Mouse (Mus musculus) adrenal gland, adult 8-10 months (tissue): Measurements from ENCODE around the gene Nrip1. TPM values are rescaled to one million over a fixed set of nuclear protein-coding genes. Genes with fewer than 3 reads are reported as not detected.
A peak's percentile ranks its signal among the peaks of the same experiment; 100 is the strongest.

ENCODE experiments used
- DNase-seq: peaks from one replicate; pipeline ENCODE4 v3.0.0; 2022
- total RNA-seq, 4 experiments: library from RNA; stranded (reverse); gene quantifications; 2 replicates each; pipeline ENCODE4 v1.2.4; 2022

The Nrip1 gene
- total RNA-seq, 4 experiments from 2014 or later = 86.7 to 143 (median 105) TPM

DNA sequence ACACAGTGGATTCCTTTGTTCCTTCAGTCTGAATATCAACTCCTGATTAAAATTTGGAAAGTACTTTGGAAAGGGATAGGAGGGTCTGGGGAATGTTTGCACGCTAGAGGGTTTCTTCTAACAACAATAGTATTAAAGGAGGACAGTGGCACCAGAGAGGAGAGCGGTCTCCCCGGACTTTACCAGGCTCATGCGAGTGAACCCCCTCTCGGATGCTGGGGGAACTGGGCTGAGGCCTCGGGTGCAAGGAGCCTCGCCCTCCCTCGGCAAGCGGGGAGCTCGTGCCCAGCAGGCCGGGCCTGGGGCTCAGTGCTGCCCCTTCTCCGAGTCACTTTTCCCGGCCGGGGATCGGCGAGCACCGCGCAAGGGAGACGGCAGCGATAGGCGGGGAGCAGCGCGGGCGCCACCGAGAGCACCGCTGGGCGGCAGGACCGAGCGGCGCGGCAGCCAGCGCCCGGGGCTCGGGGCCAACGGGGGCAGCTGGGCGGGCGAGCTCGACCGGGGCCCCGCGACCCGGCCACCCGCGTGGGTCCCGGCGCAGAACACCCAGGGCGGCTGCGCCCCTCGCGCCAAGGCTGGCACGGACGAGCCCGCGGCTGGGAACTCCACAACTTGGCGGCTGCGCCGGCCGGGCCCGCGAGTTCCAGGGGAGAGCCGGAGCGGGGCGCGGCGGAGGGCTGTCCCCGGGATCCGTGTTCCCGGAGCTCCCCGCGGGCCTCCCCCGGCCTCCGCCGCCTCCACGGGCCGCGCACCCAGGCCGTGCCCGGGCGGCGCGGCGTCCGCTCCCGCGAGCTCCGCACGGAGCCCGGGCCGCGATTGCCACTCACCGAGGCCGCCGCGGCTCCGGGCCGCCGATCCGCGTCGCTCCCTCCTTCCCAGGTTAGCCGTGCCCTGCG, 1.3 kb downstream of the Nrip1 start:
- peak; percentile 38 for DNase-seq

DNA sequence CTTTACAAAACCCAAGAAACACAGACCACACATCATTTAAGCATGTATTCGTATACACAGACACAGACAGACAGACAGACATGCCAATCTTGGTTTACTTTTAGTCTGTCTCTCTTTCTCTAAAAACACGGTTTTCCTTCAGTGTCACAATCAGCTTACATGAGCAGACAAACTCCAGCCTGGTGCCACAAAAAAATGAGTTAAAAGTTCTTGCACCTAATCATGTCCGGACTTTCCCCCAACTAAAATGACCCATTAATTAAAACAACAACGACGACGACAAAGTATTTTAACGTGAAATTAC, 2.1 kb downstream of the Nrip1 start:
- DNase-seq = no peak

GRCm38 (mm10) chr16:76370716-76371613, 2.7 kb downstream of the Nrip1 start:
- DNase-seq = no peak

GRCm38 (mm10) chr16:76370041-76370715, 3.4 kb downstream of the Nrip1 start:
- peak; percentile 49 for DNase-seq

DNA sequence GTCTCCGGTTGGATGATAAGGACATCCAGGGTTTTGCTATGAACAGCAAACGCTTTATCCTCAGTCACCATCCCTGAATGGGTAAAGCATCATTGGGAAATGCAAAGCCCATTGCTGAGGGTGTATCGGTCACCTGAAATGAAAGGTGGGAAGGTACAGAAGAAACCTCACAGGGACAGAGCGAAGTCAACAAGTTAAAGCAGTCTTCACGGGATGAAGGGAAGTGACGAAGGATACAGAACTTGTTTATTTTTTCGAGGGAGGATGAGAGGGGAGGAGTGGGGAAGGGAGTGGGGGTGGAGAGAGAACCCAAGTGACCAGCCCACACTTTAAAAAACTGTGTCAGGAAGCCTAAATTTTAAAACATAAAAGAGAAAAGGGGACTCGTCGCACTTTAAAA, 4.4 kb downstream of the Nrip1 start:
- no peak for DNase-seq

GRCm38 (mm10) chr16:76367261-76367908, 6.2 kb downstream of the Nrip1 start:
- no peak for DNase-seq

DNA sequence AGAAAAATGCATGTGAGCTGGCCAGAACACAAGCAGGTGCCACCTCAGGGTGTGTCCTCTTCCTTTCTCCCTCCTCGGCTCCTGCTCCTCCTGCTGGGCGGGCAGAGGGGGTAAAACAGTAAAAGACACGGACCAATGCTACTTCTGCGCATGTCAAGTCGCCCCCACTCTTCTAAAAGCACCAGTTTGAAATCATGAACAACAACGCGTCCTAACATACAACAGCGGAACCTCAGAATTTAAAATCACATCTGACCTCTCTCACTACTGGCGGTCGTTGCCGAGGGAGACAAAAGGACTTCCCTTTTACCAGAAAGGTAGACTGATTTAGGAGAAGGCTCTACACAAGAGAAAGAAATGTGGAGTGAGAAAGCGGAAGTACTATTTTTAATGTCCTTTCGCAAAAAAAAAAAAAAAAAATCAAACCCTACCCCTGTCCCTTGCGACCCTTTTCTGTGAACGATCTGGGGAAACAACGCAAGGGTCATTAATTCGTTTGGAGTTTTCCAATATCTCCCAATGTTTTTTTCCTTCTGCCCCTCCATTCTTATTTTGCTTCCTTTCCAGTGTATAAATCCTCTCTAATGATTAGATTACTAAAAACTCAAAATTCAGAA, 7.7 kb downstream of the Nrip1 start:
- no peak for DNase-seq

DNA sequence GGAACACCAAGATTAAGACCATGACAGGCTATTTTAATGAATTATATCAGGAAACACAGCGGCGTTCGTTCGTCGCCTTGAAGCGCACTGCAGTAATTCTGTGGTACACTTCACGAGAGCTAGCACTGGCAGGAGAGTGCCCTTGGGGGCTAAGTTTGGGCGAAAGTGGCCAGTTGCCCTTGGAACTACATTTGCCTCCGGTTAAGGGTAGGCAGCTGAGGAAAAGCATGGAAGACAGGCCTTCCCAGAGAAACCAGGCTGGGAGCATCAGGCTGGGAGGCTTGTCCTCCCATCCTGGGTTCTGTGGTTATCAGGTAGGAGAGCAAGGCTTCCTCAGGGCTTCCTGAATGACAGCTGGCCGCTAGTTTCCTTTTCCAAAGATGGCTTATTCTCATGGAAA, 8.4 kb downstream of the Nrip1 start:
- peak; percentile 76 for DNase-seq

- no peak for DNase-seq
These were observed 10.0 kb downstream of the Nrip1 start for GRCm38 (mm10) chr16:76363641-76364040.

- no peak for DNase-seq
These were observed 10.6 kb downstream of the Nrip1 start for GRCm38 (mm10) chr16:76362982-76363381.

- no peak for DNase-seq
These were observed 13.2 kb downstream of the Nrip1 start for GRCm38 (mm10) chr16:76360441-76360840.

GRCm38 (mm10) chr16:76358757-76359156, 14.9 kb downstream of the Nrip1 start:
- no peak for DNase-seq

DNA sequence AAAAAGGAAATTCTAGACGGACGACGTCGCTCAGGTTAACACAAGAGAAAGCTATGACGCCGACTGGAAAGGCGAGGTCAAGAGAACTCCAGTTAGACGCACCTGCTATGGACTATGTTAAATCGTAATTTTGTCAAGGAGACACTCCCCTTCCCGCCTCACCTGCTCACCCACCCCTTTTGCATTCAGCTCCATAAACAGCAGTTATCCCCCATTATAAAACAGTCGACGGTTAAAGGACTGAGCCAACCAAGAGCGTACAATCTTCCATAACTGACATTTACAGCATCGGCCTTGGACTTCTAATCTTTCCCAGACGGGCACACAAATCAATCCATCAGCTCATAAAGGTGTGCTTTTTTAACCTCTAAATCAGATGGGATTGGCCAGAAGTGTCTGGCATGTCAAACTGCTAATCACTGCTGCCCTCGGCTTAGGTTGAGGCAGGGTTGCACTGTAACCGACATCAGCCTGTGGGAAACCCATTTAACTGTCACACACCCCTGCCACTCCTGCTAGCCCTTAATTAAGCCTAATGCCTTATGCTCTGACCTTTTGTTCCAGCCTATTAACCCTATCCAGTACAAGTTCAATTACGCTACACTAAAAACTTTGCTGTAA, 15.4 kb downstream of the Nrip1 start:
- DNase-seq = no peak

- DNase-seq = no peak
These were observed 16.5 kb downstream of the Nrip1 start for GRCm38 (mm10) chr16:76357155-76357554.

DNA sequence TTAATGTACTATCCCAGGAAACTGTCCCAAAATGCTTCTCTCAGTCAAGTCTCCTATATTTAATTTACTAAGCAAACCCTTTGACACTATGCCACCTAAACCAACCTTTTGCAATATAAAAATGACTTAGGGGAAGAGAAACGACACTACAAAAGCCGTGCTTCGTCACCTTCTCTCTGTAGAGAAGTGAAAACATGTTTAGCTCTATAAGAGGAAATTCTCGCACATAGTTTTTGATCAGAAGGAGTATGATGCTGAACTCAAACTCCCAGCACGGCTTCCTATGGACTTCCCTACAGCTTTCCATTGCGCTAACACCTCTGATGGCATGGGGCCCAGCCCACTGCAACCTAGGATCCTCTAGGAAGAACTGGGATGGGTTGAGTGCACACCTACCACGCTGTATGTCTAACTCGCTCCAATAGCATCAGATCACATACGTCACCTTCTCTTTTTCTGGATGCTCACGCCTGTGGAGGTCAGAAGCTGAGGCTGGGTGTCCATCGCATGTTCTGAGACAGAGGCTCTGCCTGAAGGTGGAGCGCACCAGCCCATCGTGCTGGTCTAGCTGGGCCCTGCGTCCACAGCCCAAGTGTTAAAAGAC, 17.6 kb downstream of the Nrip1 start:
- DNase-seq = no peak

- DNase-seq = no peak
These were observed 18.4 kb downstream of the Nrip1 start for GRCm38 (mm10) chr16:76355267-76355666.

DNA sequence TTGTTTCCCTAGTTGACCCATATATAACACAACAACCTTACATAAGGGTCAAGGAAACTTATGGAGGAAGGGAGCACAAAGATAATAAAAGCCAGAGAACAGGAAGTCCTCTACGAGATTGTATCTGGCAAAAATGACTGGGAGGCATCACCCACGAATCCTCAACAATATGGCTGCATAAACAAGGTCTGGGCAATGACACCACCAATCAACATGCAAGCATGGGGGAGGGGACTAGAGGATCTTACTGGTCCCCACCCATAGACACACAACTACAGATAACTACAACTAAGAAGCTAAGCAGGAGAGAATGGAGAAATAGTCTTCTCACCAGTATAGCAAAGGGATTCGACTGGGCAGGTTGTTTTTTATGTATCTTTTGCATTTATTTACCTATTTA, 18.8 kb downstream of the Nrip1 start:
- DNase-seq = no peak

DNA sequence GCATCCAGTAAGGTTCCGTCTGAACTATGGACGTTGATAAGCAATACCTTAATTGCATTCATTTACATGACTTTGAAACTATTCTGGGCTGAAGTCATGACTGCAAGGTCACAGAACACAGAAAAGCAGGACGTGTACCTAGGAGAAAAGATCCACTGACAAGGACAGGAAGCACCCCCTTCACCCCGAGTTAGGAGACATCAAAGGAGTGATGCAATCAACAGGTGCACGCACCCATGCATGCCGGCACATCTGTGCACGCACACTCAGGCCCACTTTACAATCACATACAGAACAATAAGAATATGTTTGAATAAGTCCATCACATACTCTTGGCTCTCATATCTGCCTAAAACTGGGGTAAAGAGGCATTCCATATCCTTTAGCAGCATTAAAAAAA, 19.3 kb downstream of the Nrip1 start:
- no peak for DNase-seq

DNA sequence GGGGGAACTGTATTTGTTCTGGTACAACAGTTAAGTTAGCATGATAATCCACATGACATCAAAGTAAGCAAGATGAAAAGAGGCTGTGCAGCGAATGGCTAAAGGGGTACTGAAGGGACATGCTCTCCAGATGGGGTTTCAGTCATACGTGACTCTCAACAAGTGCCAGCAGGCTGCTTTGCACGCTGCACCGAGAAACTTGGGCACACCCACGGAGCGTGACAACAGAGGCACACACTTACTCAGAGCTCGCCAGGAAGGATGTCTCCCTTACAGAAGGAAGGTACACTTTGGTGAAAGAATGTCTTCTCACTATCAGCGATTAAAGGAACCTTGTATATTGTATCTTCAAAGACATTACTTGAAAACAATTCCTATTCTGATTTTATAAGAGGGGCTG, 22.7 kb downstream of the Nrip1 start:
- no peak for DNase-seq

- DNase-seq = no peak
These were observed 24.6 kb downstream of the Nrip1 start for GRCm38 (mm10) chr16:76349053-76349452.
